Mouse (Mus musculus) embryonic facial prominence, embryonic 12.5 days (tissue): ENCODE measurements around the gene Pck2. TPM values are rescaled to one million over a fixed set of nuclear protein-coding genes. Genes with fewer than 3 reads are reported as not detected.
A peak's percentile ranks its signal among the peaks of the same experiment; 100 is the strongest.

Experiments
- ATAC-seq: fragments of 200-750 bp; cut with Nextera tagmentation; 2 replicates; pipeline ENCODE4 v1.8.0; 2017; ENCODE audit not compliant: insufficient number of reproducible peaks, insufficient read depth, low FRiP score, low TSS enrichment
- H3K27ac ChIP-seq: fragments of 300-500 bp; sonication (generic); 2 replicates; pipeline ENCODE4 v1.5.1; 2016; ENCODE audit warnings: mild to moderate bottlenecking
- H3K27me3 ChIP-seq: fragments of 300-500 bp; sonication (generic); 2 replicates; pipeline ENCODE4 v1.6.1; 2016; ENCODE audit warnings: mild to moderate bottlenecking, moderate library complexity
- H3K36me3 ChIP-seq: fragments of 300-500 bp; sonication (generic); 2 replicates; pipeline ENCODE4 v1.6.1; 2016; ENCODE audit warnings: mild to moderate bottlenecking
- H3K4me1 ChIP-seq: fragments of 300-500 bp; sonication (generic); 2 replicates; pipeline ENCODE4 v1.6.1; 2016
- H3K4me2 ChIP-seq: fragments of 300-500 bp; sonication (generic); replicated peaks from 2 replicates; pipeline ENCODE4 v1.6.1; 2016; ENCODE audit warnings: mild to moderate bottlenecking, moderate library complexity
- H3K4me3 ChIP-seq: fragments of 300-500 bp; sonication (generic); 2 replicates; pipeline ENCODE4 v1.5.1; 2016; ENCODE audit warnings: mild to moderate bottlenecking
- H3K9ac ChIP-seq: fragments of 300-500 bp; sonication (generic); 2 replicates; pipeline ENCODE4 v1.6.1; 2016; ENCODE audit warnings: mild to moderate bottlenecking, moderate library complexity
- H3K9me3 ChIP-seq: fragments of 300-500 bp; sonication (generic); 2 replicates; pipeline ENCODE4 v1.6.1; 2016; ENCODE audit warnings: mild to moderate bottlenecking, moderate library complexity
- WGBS: fragments of 180-500 bp; shearing (Covaris S2); methylation state at CpG from one replicate; pipeline ENCODE4 v1.1.7; 2016; 5-methylcytosine and 5-hydroxymethylcytosine counted together
- polyA plus RNA-seq: library from polyadenylated mRNA; unstranded; fragments of >200 nt; fragmentation: Nextera tagmentation; extraction: Ambion mirVana; gene quantifications from 2 replicates; pipeline ENCODE4 v1.2.1, GENCODE M21; 2016

Gene Pck2
- polyA plus RNA-seq, 1 experiment from 2014 or later, result 36.1 TPM

DNA sequence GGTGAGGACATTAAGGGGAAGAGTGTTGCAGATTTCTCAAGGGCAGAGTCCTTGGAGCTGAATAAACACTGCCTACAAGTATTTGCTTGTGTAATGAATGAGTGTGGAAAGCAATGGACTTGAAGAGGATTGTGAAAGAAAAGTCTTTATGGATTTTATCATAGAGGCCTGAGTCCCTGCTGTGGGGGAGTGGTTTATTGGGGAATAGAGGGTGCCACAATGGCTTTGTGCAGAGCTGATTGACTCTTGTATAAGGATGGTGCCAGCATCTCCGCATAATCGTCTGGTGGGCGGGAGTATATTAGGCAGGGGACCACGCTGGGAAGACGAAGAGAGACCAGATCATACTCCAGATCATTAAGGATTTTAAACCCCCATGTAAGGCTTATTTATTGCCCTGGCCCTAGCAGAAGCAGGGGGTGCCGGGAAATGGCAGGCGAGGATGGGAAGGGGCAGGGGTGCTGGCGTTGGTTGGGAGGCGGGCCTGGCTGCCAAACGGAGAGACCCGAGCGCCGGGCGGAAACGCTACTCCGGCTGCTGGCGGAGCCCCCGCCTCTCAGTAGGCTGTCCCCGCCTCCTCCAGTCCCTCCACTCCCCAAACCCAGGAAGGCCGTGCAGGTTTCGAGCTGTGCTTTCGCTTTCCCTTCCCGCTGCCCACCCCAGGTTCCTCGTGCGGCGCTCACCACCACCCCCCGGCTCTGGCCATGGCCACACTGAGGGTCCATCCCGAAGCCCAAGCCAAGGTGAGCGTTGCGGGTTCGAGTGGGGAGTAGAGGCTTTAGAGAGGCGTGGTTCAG lies 38.0 kb downstream of the Pck2 start, which contains the start of gene Psme1:
Gene Psme1, plus strand, starts transcription at position 253 of the 797 bp plus-strand sequence.
- H3K27me3 ChIP-seq, result no peaks in the 10 kb centered on the region
- 1% methylated on average over 32 of the region's 32 CpGs for WGBS
- ATAC-seq, result peak; percentile 85
- peak within 1 kb of the TSS; percentile 81 for H3K4me2 ChIP-seq
- peak within 1 kb of the TSS; percentile 73 for H3K4me3 ChIP-seq
- peak within 1 kb of the TSS; percentile 85 for H3K9ac ChIP-seq
- no peaks in the 10 kb centered on the region for H3K9me3 ChIP-seq
- H3K27ac ChIP-seq, result peak within 1 kb of the TSS; percentile 79
- no peaks in the 10 kb centered on the region for H3K4me1 ChIP-seq
- H3K36me3 ChIP-seq, result peaks cover 22% of the 10 kb centered on the region

- Histone ChIP-seq H3K9me3 (no peaks in the 10 kb centered on the region), H3K27me3 (no peaks in the 10 kb centered on the region), H3K36me3 (peaks cover 22% of the 10 kb centered on the region), H3K4me2 (peak overlapping the region; percentile 81), H3K9ac (peak overlapping the region; percentile 85), H3K27ac (peak overlapping the region; percentile 79), H3K4me1 (no peaks in the 10 kb centered on the region), H3K4me3 (peak overlapping the region; percentile 73)
- 28% methylated on average over 6 of the region's 6 CpGs for WGBS
- ATAC-seq, result peak; percentile 8
Measured at GRCm38 (mm10) chr14:55578668-55579269, 38.7 kb downstream of the Pck2 start.

- H3K9ac ChIP-seq, result no peak overlapping the region
- H3K4me1 ChIP-seq, result peaks cover 4% of the 10 kb centered on the region; the same call in 1 of the 2 replicates
- no peaks in the 10 kb centered on the region for H3K9me3 ChIP-seq
- no peak overlapping the region for H3K27ac ChIP-seq
- H3K36me3 ChIP-seq, result peaks cover 22% of the 10 kb centered on the region
- no peaks in the 10 kb centered on the region for H3K27me3 ChIP-seq
- no peak overlapping the region for H3K4me2 ChIP-seq
- no peak overlapping the region for H3K4me3 ChIP-seq
- 88% methylated on average over 23 of the region's 23 CpGs for WGBS
- ATAC-seq, result no peak
Measured at GRCm38 (mm10) chr14:55579511-55580496, 39.7 kb downstream of the Pck2 start.

DNA sequence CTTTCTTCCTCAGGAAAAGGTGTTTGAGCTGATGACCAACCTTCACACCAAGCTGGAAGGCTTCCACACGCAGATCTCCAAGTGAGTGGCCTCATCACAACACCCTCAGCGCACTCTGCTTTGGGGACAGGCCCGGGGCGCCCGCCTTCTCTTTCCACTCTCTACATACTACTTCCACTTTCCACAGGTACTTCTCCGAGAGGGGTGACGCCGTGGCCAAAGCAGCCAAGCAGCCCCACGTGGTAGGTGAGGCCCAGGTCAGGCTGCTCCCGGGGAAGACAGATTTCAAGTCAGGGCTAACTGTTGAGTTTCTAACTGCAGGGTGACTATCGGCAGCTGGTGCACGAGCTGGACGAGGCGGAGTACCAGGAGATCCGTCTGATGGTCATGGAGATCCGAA lies 40.7 kb downstream of the Pck2 start:
- no peak overlapping the region for H3K27ac ChIP-seq
- 94% methylated on average over 16 of the region's 16 CpGs for WGBS
- no peak for ATAC-seq

GRCm38 (mm10) chr14:55581981-55582681 lies 42.1 kb downstream of the Pck2 start:
- H3K27me3 ChIP-seq, result 0 out of 2 replicates have a peak, but pooled peaks cover 2% of the 10 kb centered on the region
- no peak overlapping the region for H3K4me2 ChIP-seq
- H3K36me3 ChIP-seq, result peaks cover 25% of the 10 kb centered on the region
- H3K4me1 ChIP-seq, result peaks cover 6% of the 10 kb centered on the region; the same call in 1 of the 2 replicates
- WGBS, result 73% methylated on average over 9 of the region's 9 CpGs
- no peak overlapping the region for H3K9ac ChIP-seq
- no peak overlapping the region for H3K4me3 ChIP-seq
- no peaks in the 10 kb centered on the region for H3K9me3 ChIP-seq
- no peak for ATAC-seq
- no peak overlapping the region for H3K27ac ChIP-seq

More for the DNA sequence above, 40.7 kb downstream of the Pck2 start:
- no peak overlapping the region for H3K9ac ChIP-seq
- no peak overlapping the region for H3K4me2 ChIP-seq
- no peaks in the 10 kb centered on the region for H3K9me3 ChIP-seq
- H3K4me1 ChIP-seq, result peaks cover 6% of the 10 kb centered on the region; the same call in 1 of the 2 replicates
- peaks cover 22% of the 10 kb centered on the region for H3K36me3 ChIP-seq
- H3K4me3 ChIP-seq, result no peak overlapping the region
- H3K27me3 ChIP-seq, result 0 out of 2 replicates have a peak, but pooled peaks cover 2% of the 10 kb centered on the region

DNA sequence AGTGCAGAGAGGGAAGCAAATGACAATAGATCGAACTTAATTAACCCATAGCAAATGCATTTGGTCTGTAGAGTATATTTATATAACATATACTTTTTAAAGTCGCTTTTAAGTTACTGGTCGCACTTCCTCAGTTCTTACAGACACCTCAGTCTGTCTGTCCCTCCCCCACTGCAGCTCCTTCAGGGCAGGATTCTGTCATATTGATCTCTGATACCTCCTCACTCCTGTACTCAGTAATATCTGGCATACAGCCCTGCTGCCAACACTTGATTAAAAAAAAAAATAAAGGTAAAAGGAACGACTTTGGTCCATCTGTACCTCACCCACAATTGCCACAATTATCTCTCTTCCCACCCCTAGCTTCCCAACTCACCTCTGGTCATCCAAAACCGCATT lies 44.2 kb downstream of the Pck2 start:
- no peak for ATAC-seq
- peaks cover 30% of the 10 kb centered on the region for H3K36me3 ChIP-seq

DNA sequence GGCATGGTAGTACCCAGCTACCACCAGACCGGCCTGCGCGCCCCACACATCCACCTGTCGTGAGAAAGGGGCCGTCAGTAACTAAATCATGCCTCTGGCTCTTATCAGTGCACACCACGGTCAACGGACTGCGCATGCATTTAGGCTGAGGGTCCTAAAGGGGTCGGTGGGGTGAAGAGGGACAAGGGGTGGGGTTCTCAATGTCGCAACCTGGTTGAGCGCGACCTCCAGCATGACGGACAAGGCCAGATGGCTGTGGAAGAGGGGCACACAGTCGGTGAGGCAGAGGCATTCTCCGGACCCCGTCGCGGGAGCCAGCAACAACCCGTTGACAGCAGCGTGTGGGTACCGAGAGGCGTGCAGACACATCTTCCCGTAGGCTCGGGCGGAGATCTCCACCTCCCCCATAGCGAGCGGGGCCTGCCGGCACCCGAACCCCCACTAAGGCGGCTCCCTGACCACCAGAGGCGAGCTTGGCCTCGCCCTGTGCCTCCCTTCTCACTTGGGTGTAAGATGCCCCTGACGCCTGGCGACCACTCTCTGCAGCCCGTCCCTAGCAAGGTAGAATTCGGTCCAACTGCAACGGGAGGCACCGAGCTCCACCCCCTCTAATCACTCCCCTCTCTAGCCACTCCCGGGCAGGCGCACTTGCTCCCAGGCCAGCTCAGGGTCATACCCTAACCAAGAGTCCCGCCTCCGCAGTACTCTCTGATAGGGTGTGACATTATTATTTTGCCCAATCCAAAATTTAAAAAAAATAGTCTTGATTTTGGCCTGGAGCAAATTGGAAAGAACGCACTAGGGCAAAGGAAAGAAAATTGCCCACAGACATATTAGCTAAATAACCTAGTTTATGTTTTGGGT lies 44.9 kb downstream of the Pck2 start, which contains the start of gene Emc9:
Gene Emc9, minus strand, starts transcription at position 601 of the 864 bp plus-strand sequence.
- no peak within 1 kb of the TSS for H3K27ac ChIP-seq
- H3K27me3 ChIP-seq, result 0 out of 2 replicates have a peak, but pooled peaks cover 2% of the 10 kb centered on the region
- peak within 1 kb of the TSS; percentile 69 for H3K4me2 ChIP-seq
- peaks cover 27% of the 10 kb centered on the region for H3K36me3 ChIP-seq
- 1% methylated on average over 43 of the region's 43 CpGs for WGBS
- H3K9me3 ChIP-seq, result no peaks in the 10 kb centered on the region
- H3K9ac ChIP-seq, result peak within 1 kb of the TSS; percentile 53
- H3K4me1 ChIP-seq, result peaks cover 12% of the 10 kb centered on the region
- peak within 1 kb of the TSS; percentile 41 for H3K4me3 ChIP-seq
- no peak for ATAC-seq

More for the DNA sequence above, 44.2 kb downstream of the Pck2 start:
- Histone ChIP-seq H3K9me3 (no peaks in the 10 kb centered on the region), H3K9ac (peak overlapping the region; percentile 53), H3K27ac (no peak overlapping the region), H3K4me1 (peaks cover 6% of the 10 kb centered on the region; the same call in 1 of the 2 replicates), H3K4me2 (peak overlapping the region; percentile 69), H3K27me3 (0 out of 2 replicates have a peak, but pooled peaks cover 2% of the 10 kb centered on the region), H3K4me3 (peak overlapping the region; percentile 41)
- 33% methylated on average over 5 of the region's 5 CpGs for WGBS

DNA sequence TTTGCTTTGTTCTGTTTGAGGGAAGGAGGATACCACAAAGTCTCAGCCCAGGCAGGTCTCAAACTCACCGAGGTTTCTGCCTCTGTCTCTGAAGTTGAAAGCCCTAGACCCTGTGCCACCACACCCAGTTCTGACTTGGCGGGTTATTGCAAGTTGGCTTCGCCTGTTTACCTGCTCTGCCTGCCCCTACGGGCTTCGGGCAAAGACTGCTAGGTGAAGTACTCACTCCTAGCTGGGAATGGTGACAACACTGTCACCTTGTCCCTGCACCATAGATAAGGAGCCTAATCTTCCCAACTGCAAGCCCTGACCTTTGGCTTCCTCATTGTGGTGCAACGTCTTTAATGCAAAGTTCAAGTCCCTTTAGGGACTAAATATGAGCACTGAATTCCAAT lies 45.5 kb downstream of the Pck2 start:
- Histone ChIP-seq H3K4me2 (peak overlapping the region; percentile 69; the same call in 1 of the 2 replicates), H3K4me3 (no peak overlapping the region)

DNA sequence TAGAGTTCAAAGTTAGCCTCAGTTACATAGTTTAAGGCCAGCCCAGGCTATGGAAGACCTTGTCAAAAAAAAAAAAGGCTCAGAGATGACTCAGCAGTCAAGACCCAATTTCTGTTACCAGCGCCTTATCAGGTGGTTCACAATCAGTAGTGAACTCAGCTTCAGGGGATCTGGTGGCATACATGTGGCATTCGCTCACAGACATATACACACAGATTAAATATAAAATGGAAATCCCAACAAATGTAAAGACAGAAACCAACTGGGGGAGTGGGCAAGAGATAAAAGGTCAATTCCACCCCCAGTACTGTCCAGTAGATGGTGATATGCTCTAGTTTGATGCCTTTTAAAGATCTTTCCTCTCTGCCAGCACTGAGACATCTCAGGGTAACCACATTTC lies 46.1 kb downstream of the Pck2 start:
- no peak for ATAC-seq
- no peak overlapping the region for H3K4me2 ChIP-seq
- 88% methylated on average over 2 of the region's 2 CpGs for WGBS
- H3K4me3 ChIP-seq, result no peak overlapping the region
- H3K27ac ChIP-seq, result no peak overlapping the region
- no peaks in the 10 kb centered on the region for H3K9me3 ChIP-seq
- H3K9ac ChIP-seq, result no peak overlapping the region
- H3K4me1 ChIP-seq, result peaks cover 15% of the 10 kb centered on the region
- 0 out of 2 replicates have a peak, but pooled peaks cover 2% of the 10 kb centered on the region for H3K27me3 ChIP-seq
- peaks cover 15% of the 10 kb centered on the region for H3K36me3 ChIP-seq

More for the DNA sequence above, 45.5 kb downstream of the Pck2 start:
- H3K9ac ChIP-seq, result no peak overlapping the region
- 0 out of 2 replicates have a peak, but pooled peaks cover 2% of the 10 kb centered on the region for H3K27me3 ChIP-seq
- H3K36me3 ChIP-seq, result peaks cover 21% of the 10 kb centered on the region
- H3K27ac ChIP-seq, result no peak overlapping the region
- no peak for ATAC-seq
- no peaks in the 10 kb centered on the region for H3K9me3 ChIP-seq
- H3K4me1 ChIP-seq, result peaks cover 15% of the 10 kb centered on the region
- 62% methylated on average over 6 of the region's 6 CpGs for WGBS

DNA sequence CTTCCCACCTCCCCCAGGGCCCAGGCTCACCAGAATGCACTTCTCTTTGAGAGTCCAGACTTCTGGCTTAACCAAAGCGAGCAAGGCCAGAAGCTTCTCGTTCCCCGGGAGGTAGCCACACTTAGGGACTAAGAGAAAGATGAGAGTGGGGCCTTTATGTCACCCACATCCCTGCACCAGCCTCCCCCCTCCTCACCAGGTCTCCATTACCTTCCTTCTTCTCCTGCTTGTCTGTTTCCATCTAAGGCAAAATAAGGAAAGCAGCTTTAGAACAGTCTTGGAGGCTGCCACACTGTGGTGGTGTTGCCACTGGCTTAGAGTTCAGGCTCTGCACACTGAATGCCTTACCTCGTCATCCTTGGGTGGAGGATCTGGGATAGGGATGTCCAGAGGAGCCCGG lies 49.2 kb downstream of the Pck2 start:
- H3K4me3 ChIP-seq, result no peak overlapping the region
- peaks cover 10% of the 10 kb centered on the region for H3K36me3 ChIP-seq
- peaks cover 29% of the 10 kb centered on the region for H3K4me1 ChIP-seq
- 0 out of 2 replicates have a peak, but pooled peaks cover 2% of the 10 kb centered on the region for H3K27me3 ChIP-seq
- H3K27ac ChIP-seq, result no peak overlapping the region
- WGBS, result 92% methylated on average over 5 of the region's 5 CpGs
- H3K9ac ChIP-seq, result no peak overlapping the region
- H3K9me3 ChIP-seq, result no peaks in the 10 kb centered on the region
- no peak for ATAC-seq
- H3K4me2 ChIP-seq, result no peak overlapping the region
